Mouse (Mus musculus) liver, adult 2 months (tissue): ENCODE measurements around the gene Ago1. TPM values are rescaled to one million over a fixed set of nuclear protein-coding genes. Genes with fewer than 3 reads are reported as not detected.

Experiments used
- DNase-seq: peaks from one replicate; pipeline ENCODE4 v3.0.0-alpha.2; 2011; ENCODE audit warnings: low read depth, low spot score; ENCODE audit errors: extremely low read depth
- H3K27ac ChIP-seq: fragments of 200-500 bp; replicated peaks from 2 replicates; pipeline ENCODE4 v1.5.1; 2012; ENCODE audit warnings: low read depth, mild to moderate bottlenecking, control low read depth, inconsistent platforms, low read length; ENCODE audit not compliant: insufficient read depth
- H3K27me3 ChIP-seq: fragments of 200-500 bp; 2 replicates; pipeline ENCODE4 v1.6.1; 2012; ENCODE audit warnings: mild to moderate bottlenecking, moderate library complexity, low read length, inconsistent platforms; ENCODE audit not compliant: control insufficient read depth, insufficient read depth
- H3K36me3 ChIP-seq: fragments of 200-500 bp; 2 replicates; pipeline ENCODE4 v1.6.1; 2012; ENCODE audit warnings: low read length, inconsistent platforms; ENCODE audit not compliant: control insufficient read depth, insufficient read depth
- H3K4me1 ChIP-seq: fragments of 200-500 bp; 2 replicates; pipeline ENCODE4 v1.6.1; 2011; ENCODE audit warnings: low read length; ENCODE audit not compliant: control insufficient read depth, insufficient read depth
- H3K4me3 ChIP-seq: fragments of 200-500 bp; 2 replicates; pipeline ENCODE4 v1.5.1; 2011; ENCODE audit warnings: low read depth, mild to moderate bottlenecking, control low read depth, low read length, moderate library complexity; ENCODE audit not compliant: insufficient read depth
- H3K79me2 ChIP-seq: fragments of 200-500 bp; 2 replicates; pipeline ENCODE4 v1.6.1; 2012; ENCODE audit warnings: inconsistent platforms, mild to moderate bottlenecking, low read length, moderate library complexity; ENCODE audit not compliant: control insufficient read depth, insufficient read depth
- H3K9ac ChIP-seq: fragments of 200-500 bp; 2 replicates; pipeline ENCODE4 v1.6.1; 2012; ENCODE audit warnings: low read depth, mild to moderate bottlenecking, control low read depth, inconsistent platforms, low read length
- CTCF ChIP-seq: fragments of 200-500 bp; IDR thresholded peaks from 2 replicates; pipeline ENCODE4 v1.5.1; 2011; ENCODE audit warnings: low read depth, low read length, control low read depth
- POLR2A ChIP-seq: fragments of 200-500 bp; IDR thresholded peaks from 2 replicates; pipeline ENCODE4 v1.6.1; 2011; ENCODE audit warnings: low read length, control low read depth; ENCODE audit not compliant: insufficient read depth; ENCODE audit errors: extremely low read depth
- WGBS: fragments of 180-500 bp; shearing (Covaris S2); methylation state at CpG from one replicate; pipeline ENCODE4 v1.1.7; 2018; 5-methylcytosine and 5-hydroxymethylcytosine counted together
- polyA plus RNA-seq: library from polyadenylated mRNA; depleted of rRNA; stranded (reverse); fragments of >200 nt; gene quantifications from 2 replicates; pipeline ENCODE4 v1.2.3, GENCODE M21; 2012
- total RNA-seq: library from RNA; depleted of rRNA; stranded (reverse); fragments of >200 nt; gene quantifications from 2 replicates; pipeline ENCODE4 v1.2.3, GENCODE M21; 2014

Gene Ago1
- total and polyA plus RNA-seq, 2 experiments = 6.5 to 9.7 TPM

DNA sequence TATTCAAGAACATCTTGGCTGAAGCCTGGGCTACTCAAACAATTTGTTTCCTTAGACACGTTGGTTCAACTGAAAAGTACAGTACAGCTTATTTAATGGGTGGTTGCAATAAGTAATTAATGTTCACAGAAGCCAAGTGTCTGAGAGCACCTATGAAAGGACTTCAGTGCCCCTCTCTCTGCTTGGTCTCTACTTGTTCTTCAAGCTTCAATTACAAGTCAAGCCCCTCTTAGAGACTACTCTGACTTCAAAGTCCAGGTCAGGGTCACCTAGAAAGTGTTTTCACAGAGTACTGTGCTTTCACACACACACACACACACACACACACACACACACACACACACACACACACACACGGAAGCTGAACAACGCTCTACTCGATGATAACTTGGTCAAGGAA lies 25.0 kb upstream of the Ago1 start:
- WGBS = 84% methylated on average over 4 of the region's 4 CpGs
- DNase-seq = no peak
- Histone ChIP-seq H3K4me3 (no peak overlapping the region), H3K79me2 (no peaks in the 10 kb centered on the region), H3K27me3 (no peaks in the 10 kb centered on the region), H3K4me1 (no peaks in the 10 kb centered on the region), H3K9ac (no peak overlapping the region), H3K27ac (no peak overlapping the region), H3K36me3 (peaks cover 31% of the 10 kb centered on the region)
- TF ChIP-seq POLR2A = no peak
- TF ChIP-seq CTCF = no peak

DNA sequence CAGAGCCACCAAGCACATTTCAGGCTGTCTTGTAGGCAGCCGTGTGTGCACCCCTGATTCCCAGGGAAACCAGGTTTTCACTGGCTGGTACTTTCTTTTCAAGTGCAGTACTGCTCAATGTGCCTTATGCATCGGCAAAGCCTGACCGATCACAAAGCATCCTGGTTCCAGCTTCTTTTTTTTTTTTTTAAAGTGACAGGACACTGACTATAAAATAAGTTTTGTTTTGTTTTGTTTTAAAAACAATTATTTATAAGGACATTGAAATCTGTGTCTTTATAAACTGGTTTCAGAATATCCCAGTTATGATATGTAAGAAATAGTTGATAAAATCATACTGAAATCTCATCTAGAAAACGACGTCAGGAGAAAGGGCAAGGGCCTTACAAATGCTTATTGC lies 23.6 kb upstream of the Ago1 start:
- H3K4me3 ChIP-seq = no peak overlapping the region
- 76% methylated on average over 5 of the region's 5 CpGs for WGBS
- H3K4me1 ChIP-seq = no peaks in the 10 kb centered on the region
- no peak overlapping the region for H3K9ac ChIP-seq
- H3K27ac ChIP-seq = no peak overlapping the region
- H3K36me3 ChIP-seq = peaks cover 29% of the 10 kb centered on the region
- no peaks in the 10 kb centered on the region for H3K27me3 ChIP-seq
- no peaks in the 10 kb centered on the region for H3K79me2 ChIP-seq
- no peak for DNase-seq
- TF ChIP-seq POLR2A (no peak), CTCF (no peak)

DNA sequence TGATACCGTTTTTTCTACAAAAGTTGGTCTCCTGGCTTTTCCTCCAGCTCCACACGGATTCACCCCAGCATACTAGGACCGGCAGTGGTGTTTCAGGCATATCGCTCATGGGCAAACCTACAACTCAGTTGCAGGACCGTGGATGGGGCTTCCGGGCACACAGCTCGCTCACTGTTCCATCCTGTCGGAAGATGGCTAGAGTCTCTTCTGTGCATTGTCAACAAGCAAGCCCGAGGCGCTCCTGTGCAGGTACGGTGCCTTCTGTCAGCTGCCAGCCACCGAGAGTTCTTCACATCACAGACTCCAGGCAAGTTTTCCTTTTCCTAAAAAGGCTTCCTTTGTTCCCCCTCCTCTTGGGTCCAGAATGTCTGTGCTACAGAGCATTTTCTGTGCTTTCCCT lies 22.3 kb upstream of the Ago1 start:
- TF ChIP-seq POLR2A = no peak
- no peak for TF ChIP-seq CTCF
- WGBS = 92% methylated on average over 12 of the region's 12 CpGs
- no peak overlapping the region for H3K9ac ChIP-seq
- H3K36me3 ChIP-seq = peaks cover 19% of the 10 kb centered on the region
- H3K4me3 ChIP-seq = no peak overlapping the region
- no peak for DNase-seq
- H3K4me1 ChIP-seq = no peaks in the 10 kb centered on the region
- H3K27me3 ChIP-seq = no peaks in the 10 kb centered on the region
- H3K79me2 ChIP-seq = no peaks in the 10 kb centered on the region
- H3K27ac ChIP-seq = no peak overlapping the region

DNA sequence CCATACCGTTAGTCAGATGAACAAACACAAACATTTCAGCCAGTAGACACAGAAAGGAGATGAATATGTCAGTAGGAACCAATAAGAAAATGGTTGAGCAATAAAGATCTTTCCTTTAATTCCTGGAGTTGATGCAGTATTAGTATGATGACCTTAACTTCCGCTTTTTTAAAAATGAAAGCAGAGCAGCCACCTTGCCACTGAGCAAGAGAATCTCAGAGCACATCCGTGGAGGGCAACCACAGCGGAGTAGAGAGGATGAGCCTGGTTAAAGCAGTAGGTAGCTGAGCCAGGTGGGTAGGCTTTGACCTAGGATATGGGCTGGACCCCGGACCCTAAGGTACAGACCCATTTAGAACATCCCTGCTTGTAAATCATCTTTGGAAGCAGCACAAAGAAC lies 21.4 kb upstream of the Ago1 start:
- Histone ChIP-seq H3K36me3 (peaks cover 18% of the 10 kb centered on the region), H3K4me1 (no peaks in the 10 kb centered on the region), H3K27me3 (no peaks in the 10 kb centered on the region), H3K4me3 (no peak overlapping the region), H3K79me2 (no peaks in the 10 kb centered on the region), H3K9ac (no peak overlapping the region), H3K27ac (no peak overlapping the region)
- TF ChIP-seq CTCF = no peak
- no peak for TF ChIP-seq POLR2A
- 84% methylated on average over 5 of the region's 5 CpGs for WGBS
- no peak for DNase-seq

DNA sequence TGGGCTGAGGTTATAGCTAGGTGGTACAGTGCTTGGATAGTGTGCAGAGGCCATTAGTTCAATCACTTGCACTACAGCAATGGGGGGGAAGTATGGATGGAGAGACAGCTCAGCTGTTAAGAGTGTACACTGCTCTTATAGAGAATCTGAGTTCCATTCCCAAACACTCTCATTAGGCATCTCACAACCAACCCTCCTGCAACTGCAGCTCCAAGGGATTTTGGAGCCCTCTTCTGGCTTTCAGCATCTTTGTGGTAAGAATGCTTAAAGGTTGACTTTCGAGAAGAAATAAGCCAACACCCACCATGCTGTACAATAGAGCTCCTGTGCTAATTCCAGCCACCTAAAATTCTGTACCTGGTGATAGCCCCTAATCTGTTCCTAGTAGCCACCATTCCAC lies 17.8 kb upstream of the Ago1 start:
- WGBS = 56% methylated on average over 1 of the region's 1 CpGs

DNA sequence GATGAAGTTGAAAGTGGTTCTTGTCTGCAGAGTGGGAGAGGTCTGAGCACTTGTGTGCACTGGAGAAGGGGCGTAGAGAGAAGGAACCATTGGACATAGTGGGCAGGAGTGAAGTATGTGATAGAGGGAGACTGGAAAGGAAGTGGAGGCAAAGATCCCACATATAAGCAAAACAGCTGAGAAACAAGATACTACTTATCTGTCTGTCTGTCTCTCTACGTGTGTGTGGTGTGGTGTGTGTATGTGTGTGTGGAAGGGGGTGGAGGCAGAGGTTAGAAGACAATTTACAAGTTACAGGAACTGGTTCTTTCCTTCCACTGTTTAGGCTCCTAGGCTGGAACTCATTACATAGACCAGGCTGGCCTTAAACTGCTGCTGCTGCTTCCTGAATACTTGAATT lies 16.7 kb upstream of the Ago1 start:
- Histone ChIP-seq H3K4me3 (no peak overlapping the region), H3K27ac (no peak overlapping the region), H3K36me3 (no peaks in the 10 kb centered on the region), H3K4me1 (no peaks in the 10 kb centered on the region), H3K9ac (no peak overlapping the region), H3K79me2 (no peaks in the 10 kb centered on the region), H3K27me3 (no peaks in the 10 kb centered on the region)
- DNase-seq = no peak
- TF ChIP-seq POLR2A (no peak), CTCF (no peak)
- WGBS = 83% methylated on average over 2 of the region's 2 CpGs

More for the DNA sequence above, 17.8 kb upstream of the Ago1 start:
- no peak overlapping the region for H3K9ac ChIP-seq
- H3K4me1 ChIP-seq = no peaks in the 10 kb centered on the region
- no peaks in the 10 kb centered on the region for H3K79me2 ChIP-seq
- DNase-seq = no peak
- no peak overlapping the region for H3K27ac ChIP-seq
- H3K27me3 ChIP-seq = no peaks in the 10 kb centered on the region
- no peak overlapping the region for H3K4me3 ChIP-seq
- H3K36me3 ChIP-seq = peaks cover 4% of the 10 kb centered on the region; the same call in 1 of the 2 replicates
- no peak for TF ChIP-seq POLR2A
- TF ChIP-seq CTCF = no peak
